In genomic region chr11:5491912-5492311, GRCm38 (mm10) we compare ENCODE assay signal across 24 mouse cellular contexts. TPM values are rescaled to one million over a fixed set of nuclear protein-coding genes. Genes with fewer than 3 reads are reported as not detected.
A peak's percentile ranks its signal among the peaks of the same experiment; 100 is the strongest.
DNase-seq lines count a peak whose midpoint lies in the region; ATAC-seq and TF ChIP-seq lines count a peak whose summit lies in the region.
"Had no signal": no experiment of that assay in that cellular context is flagged by ENCODE, and none has a peak within 500 bp of the region (broad histone marks: within the 10 kb centered on the region; RNA-seq: fewer than 3 reads in every experiment).

No protein-coding gene starts in this region.

- H3K36me3 ChIP-seq in intestine, embryonic 15.5 days = no peaks in the 10 kb centered on the region
- no peaks in the 10 kb centered on the region for H3K36me3 ChIP-seq in intestine, postnatal 0 days (ENCODE audit: control insufficient read depth, insufficient read depth)
- H3K36me3 ChIP-seq in liver, postnatal 0 days (replicated peaks; ENCODE audit: insufficient read depth, low read length) = no peaks in the 10 kb centered on the region
- H3K36me3 ChIP-seq in forebrain, embryonic 11.5 days (ENCODE audit: control insufficient read depth, insufficient read depth, low read length) = no peaks in the 10 kb centered on the region
- H3K36me3 ChIP-seq: forebrain, embryonic 10.5 days; heart, embryonic 12.5 days; heart, embryonic 15.5 days; hindbrain, embryonic 10.5 days; hindbrain, embryonic 13.5 days had no signal

- no peak for TF ChIP-seq EP300 in liver, postnatal 0 days (IDR thresholded peaks at IDR 0.05; ENCODE audit: low read depth)

- H3K9me3 ChIP-seq in intestine, embryonic 15.5 days = no peaks in the 10 kb centered on the region
- no peaks in the 10 kb centered on the region for H3K9me3 ChIP-seq in intestine, postnatal 0 days (ENCODE audit: control insufficient read depth)
- no peaks in the 10 kb centered on the region for H3K9me3 ChIP-seq in liver, postnatal 0 days (ENCODE audit: low read length)
- no peaks in the 10 kb centered on the region for H3K9me3 ChIP-seq in forebrain, embryonic 11.5 days (ENCODE audit: control insufficient read depth, low read length)
- H3K9me3 ChIP-seq: forebrain, embryonic 10.5 days; G1E; heart, embryonic 12.5 days; heart, embryonic 15.5 days; hindbrain, embryonic 10.5 days; hindbrain, embryonic 13.5 days had no signal

- no peak overlapping the region for H3K27ac ChIP-seq in intestine, embryonic 15.5 days
- no peak overlapping the region for H3K27ac ChIP-seq in intestine, postnatal 0 days (ENCODE audit: low read depth, low read length)
- H3K27ac ChIP-seq in liver, postnatal 0 days (ENCODE audit: low read depth) = 0 out of 2 replicates have a peak overlapping the region, but pooled peaks have one; percentile 22
- H3K27ac ChIP-seq in forebrain, embryonic 11.5 days (ENCODE audit: low read depth, low read length) = no peak overlapping the region
- H3K27ac ChIP-seq: forebrain, embryonic 10.5 days; heart, embryonic 15.5 days; hindbrain, embryonic 10.5 days; hindbrain, embryonic 13.5 days had no signal

- TF ChIP-seq CTCF in intestine, postnatal 0 days (IDR thresholded peaks at IDR 0.05; ENCODE audit: low read depth) = no peak
- no peak for TF ChIP-seq CTCF in liver, postnatal 0 days (IDR thresholded peaks at IDR 0.05; ENCODE audit: low read depth)

- ATAC-seq in intestine, embryonic 15.5 days = 0 out of 2 replicates have a peak, but pooled peaks have one; percentile 26
- no peak for ATAC-seq in intestine, postnatal 0 days
- ATAC-seq in liver, postnatal 0 days = no peak
- no peak for ATAC-seq in forebrain, embryonic 11.5 days (replicated peaks; ENCODE audit: low FRiP score)
- ATAC-seq: forebrain, embryonic 14.5 days; hindbrain, embryonic 16.5 days; Patski had no signal

- H3K4me1 ChIP-seq in intestine, embryonic 15.5 days (replicated peaks) = no peaks in the 10 kb centered on the region
- no peaks in the 10 kb centered on the region for H3K4me1 ChIP-seq in intestine, postnatal 0 days (replicated peaks; ENCODE audit: control insufficient read depth, insufficient read depth, low read length)
- H3K4me1 ChIP-seq in liver, postnatal 0 days (ENCODE audit: insufficient read depth) = peaks cover 16% of the 10 kb centered on the region
- H3K4me1 ChIP-seq in forebrain, embryonic 11.5 days (replicated peaks; ENCODE audit: control insufficient read depth, insufficient read depth, low read length) = no peaks in the 10 kb centered on the region
- H3K4me1 ChIP-seq: heart, embryonic 12.5 days; heart, embryonic 15.5 days; hindbrain, embryonic 13.5 days had no signal

- 42% methylated on average over 7 of the region's 7 CpGs for WGBS in intestine, embryonic 15.5 days
- WGBS in intestine, postnatal 0 days = 31% methylated on average over 7 of the region's 7 CpGs
- 50% methylated on average over 7 of the region's 7 CpGs for WGBS in liver, postnatal 0 days (ENCODE audit: insufficient replicate concordance)
- WGBS in forebrain, embryonic 11.5 days = 81% methylated on average over 7 of the region's 7 CpGs

- no peak for DNase-seq in liver, postnatal 0 days
- no peak for DNase-seq in liver
- peak; percentile 53 for DNase-seq in yolk sac, embryonic 10.5 days (ENCODE audit: low spot score)
- DNase-seq in forebrain, embryonic 11.5 days (ENCODE audit: low spot score) = no peak
- DNase-seq: adrenal gland, postnatal 10 days; adrenal gland, postnatal 36 days; cerebellum, adult 18-20 months; cerebellum, adult 9-10 months; cerebellum, postnatal 14 days; gastrocnemius, postnatal 25 days; heart, adult 18-20 months; heart, postnatal 10 days; heart, postnatal 36 days had no signal

- no peaks in the 10 kb centered on the region for H3K27me3 ChIP-seq in intestine, embryonic 15.5 days (replicated peaks)
- no peaks in the 10 kb centered on the region for H3K27me3 ChIP-seq in intestine, postnatal 0 days (replicated peaks; ENCODE audit: control insufficient read depth, insufficient read depth, low read length)
- H3K27me3 ChIP-seq in liver, postnatal 0 days (ENCODE audit: insufficient read depth, low read length) = no peaks in the 10 kb centered on the region
- no peaks in the 10 kb centered on the region for H3K27me3 ChIP-seq in forebrain, embryonic 11.5 days (ENCODE audit: control insufficient read depth, insufficient read depth, low read length)
- H3K27me3 ChIP-seq: heart, embryonic 12.5 days; heart, embryonic 15.5 days; hindbrain, embryonic 13.5 days; Patski had no signal

- H3K4me2 ChIP-seq in intestine, embryonic 15.5 days (replicated peaks) = no peak overlapping the region
- H3K4me2 ChIP-seq in intestine, postnatal 0 days (replicated peaks; ENCODE audit: low read depth) = no peak overlapping the region
- H3K4me2 ChIP-seq in liver, postnatal 0 days (ENCODE audit: low read depth, low read length) = no peak overlapping the region
- no peak overlapping the region for H3K4me2 ChIP-seq in forebrain, embryonic 11.5 days (ENCODE audit: low read depth, low read length, severe bottlenecking)
- H3K4me2 ChIP-seq: heart, embryonic 12.5 days; heart, embryonic 15.5 days; hindbrain, embryonic 13.5 days had no signal

- H3K9ac ChIP-seq in intestine, embryonic 15.5 days = no peak overlapping the region
- no peak overlapping the region for H3K9ac ChIP-seq in intestine, postnatal 0 days (ENCODE audit: low read depth, low read length)
- no peak overlapping the region; the same call in 1 of the 2 replicates for H3K9ac ChIP-seq in liver, postnatal 0 days (replicated peaks)
- no peak overlapping the region for H3K9ac ChIP-seq in forebrain, embryonic 11.5 days (ENCODE audit: low read length)
- H3K9ac ChIP-seq: heart, embryonic 12.5 days; heart, embryonic 15.5 days; hindbrain, embryonic 13.5 days had no signal

- no peak overlapping the region for H3K4me3 ChIP-seq in intestine, embryonic 15.5 days (replicated peaks)
- no peak overlapping the region for H3K4me3 ChIP-seq in intestine, postnatal 0 days (ENCODE audit: low read depth, low read length)
- no peak overlapping the region for H3K4me3 ChIP-seq in liver, postnatal 0 days (ENCODE audit: low read depth, low read length)
- H3K4me3 ChIP-seq in forebrain, embryonic 11.5 days (ENCODE audit: low read depth, low read length) = no peak overlapping the region
- H3K4me3 ChIP-seq: forebrain, embryonic 10.5 days; heart, embryonic 12.5 days; heart, embryonic 15.5 days; hindbrain, embryonic 10.5 days; hindbrain, embryonic 13.5 days had no signal

RNA-seq across cellular contexts. Expression of gene Xbp1, which starts 28.5 kb away (rescaled TPM):
- 237 and 255 TPM in 2 replicates for polyA plus RNA-seq in intestine, embryonic 15.5 days (2015; fragmentation: Nextera tagmentation; extraction: Ambion mirVana)
- 141 and 150 TPM in 2 replicates for polyA plus RNA-seq in intestine, postnatal 0 days (2015; fragmentation: Nextera tagmentation; extraction: Ambion mirVana)
- polyA plus RNA-seq in liver, postnatal 0 days (2015; fragmentation: Nextera tagmentation; extraction: Ambion mirVana) = 119 and 137 TPM in 2 replicates
- polyA plus RNA-seq in forebrain, embryonic 11.5 days (2014; fragmentation: Nextera tagmentation; extraction: Ambion mirVana) = 117 and 119 TPM in 2 replicates

RNA-seq across cellular contexts. Expression of gene Znrf3, which starts 47.3 kb away (rescaled TPM):
- polyA plus RNA-seq in intestine, embryonic 15.5 days (2015; fragmentation: Nextera tagmentation; extraction: Ambion mirVana) = 9.0 and 9.6 TPM in 2 replicates
- 3.2 and 3.5 TPM in 2 replicates for polyA plus RNA-seq in intestine, postnatal 0 days (2015; fragmentation: Nextera tagmentation; extraction: Ambion mirVana)
- polyA plus RNA-seq in liver, postnatal 0 days (2015; fragmentation: Nextera tagmentation; extraction: Ambion mirVana) = 3.9 and 4.5 TPM in 2 replicates
- polyA plus RNA-seq in forebrain, embryonic 11.5 days (2014; fragmentation: Nextera tagmentation; extraction: Ambion mirVana) = 11.7 and 12.9 TPM in 2 replicates

RNA-seq across cellular contexts. Expression of gene Ccdc117, which starts 50.1 kb away (rescaled TPM):
- polyA plus RNA-seq in intestine, embryonic 15.5 days (2015; fragmentation: Nextera tagmentation; extraction: Ambion mirVana) = 15.4 and 17.7 TPM in 2 replicates
- polyA plus RNA-seq in intestine, postnatal 0 days (2015; fragmentation: Nextera tagmentation; extraction: Ambion mirVana) = 4.7 and 6.3 TPM in 2 replicates
- 5.5 and 6.0 TPM in 2 replicates for polyA plus RNA-seq in liver, postnatal 0 days (2015; fragmentation: Nextera tagmentation; extraction: Ambion mirVana)
- 27.9 and 29.9 TPM in 2 replicates for polyA plus RNA-seq in forebrain, embryonic 11.5 days (2014; fragmentation: Nextera tagmentation; extraction: Ambion mirVana)
